8 mouse cellular contexts compared by ENCODE assay signal in the genomic region with DNA sequence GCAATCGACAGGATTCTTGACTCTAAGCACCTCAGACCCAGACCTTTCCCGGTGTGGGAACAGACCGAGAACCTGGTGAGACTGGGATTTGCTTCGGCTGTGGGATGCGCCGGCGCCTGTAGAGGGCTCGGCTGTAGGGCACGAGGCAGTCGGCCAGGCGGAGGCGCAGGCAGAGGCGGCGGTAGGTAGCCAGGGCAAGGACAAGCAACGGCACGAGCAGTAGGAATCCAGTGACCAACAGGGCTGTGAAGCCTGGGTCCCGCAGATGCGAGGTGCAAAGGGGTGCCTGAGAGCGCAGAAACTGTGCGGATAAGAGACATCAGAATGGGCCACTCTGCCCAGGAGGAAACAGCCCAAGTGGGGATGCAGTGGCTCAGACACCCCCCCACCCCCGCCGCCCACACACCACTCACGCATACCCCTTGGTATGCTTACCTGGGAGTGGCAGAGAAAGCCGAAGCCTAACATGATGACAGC. TPM values are rescaled to one million over a fixed set of nuclear protein-coding genes. Genes with fewer than 3 reads are reported as not detected.
DNase-seq lines count a peak whose midpoint lies in the region.

No protein-coding gene starts in this region.

- peak; percentile 44 to 80 for DNase-seq in adrenal gland, adult (ENCODE audit: inconsistent age in 2 of 2, low spot score in 1 of 2)
- DNase-seq in adrenal gland, postnatal 36 days: no peak
- peak; percentile 15 to 64 for DNase-seq in spleen, postnatal 4 days (ENCODE audit: low spot score in 2 of 2)
- no peak for DNase-seq in spleen, postnatal 36 days (ENCODE audit: low spot score in 2 of 2)
- peak; percentile 26 for DNase-seq in gastrocnemius, postnatal 10 days
- DNase-seq in kidney, postnatal 14 days: peak; percentile 43
- DNase-seq in neural tube, embryonic 10.5 days (ENCODE audit: extremely low spot score, low spot score): peak; percentile 65
- DNase-seq in natural killer cell, adult 2 months (ENCODE audit: low spot score in 2 of 2): no peak

RNA-seq across cellular contexts. Expression of a gene that starts 0.4 kb away (rescaled TPM):
- 10 to 100 TPM; 13.4 to 17.8 TPM for total RNA-seq in adrenal gland, postnatal 36 days (2021)
- total RNA-seq in gastrocnemius, postnatal 10 days (2021): 10 to 100 TPM; 14.0 to 15.7 TPM

RNA-seq across cellular contexts. Expression of a gene that starts 2.2 kb away (rescaled TPM):
- total RNA-seq in adrenal gland, postnatal 36 days (2021): 10 to 100 TPM; 49.0 to 50.9 TPM
- 10 to 100 TPM; 18.8 to 22.3 TPM for total RNA-seq in gastrocnemius, postnatal 10 days (2021)

RNA-seq across cellular contexts. Expression of a gene that starts 2.3 kb away (rescaled TPM):
- total RNA-seq in adrenal gland, postnatal 36 days (2021): 100 to 1,000 TPM; 132 to 158 TPM
- 10 to 100 TPM; 83.8 to 94.5 TPM for total RNA-seq in gastrocnemius, postnatal 10 days (2021)

RNA-seq across cellular contexts. Expression of a gene that starts 15.9 kb away (rescaled TPM):
- 10 to 100 TPM; 31.8 to 48.0 TPM for total RNA-seq in adrenal gland, postnatal 36 days (2021)
- total RNA-seq in gastrocnemius, postnatal 10 days (2021): 10 to 100 TPM; 35.9 to 47.5 TPM

RNA-seq across cellular contexts. Expression of a gene that starts 28.4 kb away (rescaled TPM):
- total RNA-seq in adrenal gland, postnatal 36 days (2021): 100 to 1,000 TPM in 1 of 2 experiments, 10 to 100 TPM in 1; 78.6 to 119 TPM
- total RNA-seq in gastrocnemius, postnatal 10 days (2021): 10 to 100 TPM; 39.0 to 59.5 TPM

Comparison
In these comparisons a context has a peak if more than half of its experiments do, and no peak if none do; other contexts are left out.
1. DNase-seq: peak in adrenal gland, adult (2 of 2), spleen, postnatal 4 days (2 of 2), gastrocnemius, postnatal 10 days (single experiment), kidney, postnatal 14 days (single experiment) and neural tube, embryonic 10.5 days (single experiment); none in adrenal gland, postnatal 36 days (0 of 2), spleen, postnatal 36 days (0 of 2) and natural killer cell, adult 2 months (0 of 2).